Mouse (Mus musculus) lung, adult 2 months (tissue): ENCODE data around the gene Atp5j2. TPM values are rescaled to one million over a fixed set of nuclear protein-coding genes. Genes with fewer than 3 reads are reported as not detected.

Experiments used
- DNase-seq: peaks from one replicate; pipeline ENCODE4 v3.0.0; 2022
- H3K4me1 ChIP-seq: fragments of 200-500 bp; 2 replicates; pipeline ENCODE4 v1.6.1; 2011; ENCODE audit warnings: low read length; ENCODE audit not compliant: control insufficient read depth, insufficient read depth
- H3K4me3 ChIP-seq: fragments of 200-500 bp; replicated peaks from 2 replicates; pipeline ENCODE3; 2011; ENCODE audit warnings: low read depth, mild to moderate bottlenecking, control low read depth, low read length; ENCODE audit errors: extremely low read depth
- CTCF ChIP-seq: fragments of 200-500 bp; IDR thresholded peaks from 2 replicates; pipeline ENCODE4 v1.5.1; 2011; ENCODE audit warnings: mild to moderate bottlenecking, low read length, control low read depth; ENCODE audit not compliant: insufficient read depth
- POLR2A ChIP-seq: fragments of 200-500 bp; IDR thresholded peaks from 2 replicates; pipeline ENCODE4 v1.6.1; 2011; ENCODE audit warnings: low read depth, mild to moderate bottlenecking, control low read depth, low read length, borderline replicate concordance; ENCODE audit errors: extremely low read depth
- WGBS: fragments of 180-500 bp; shearing (Covaris S2); methylation state at CpG from one replicate; pipeline ENCODE4 v1.1.7; 2018; 5-methylcytosine and 5-hydroxymethylcytosine counted together
- polyA plus RNA-seq: library from polyadenylated mRNA; depleted of rRNA; stranded (reverse); fragments of >200 nt; gene quantifications from 2 replicates; pipeline ENCODE4 v1.2.3, GENCODE M21; 2012

Atp5j2 gene
- polyA plus RNA-seq, 1 experiment, result 107 TPM

- H3K4me3 ChIP-seq, result peak within 1 kb of the TSS; percentile 95
- TF ChIP-seq POLR2A (peak; percentile 53; the same call in 1 of the 2 replicates), CTCF (no peak)
- DNase-seq, result peak; percentile 95
- under 1% methylated on average over 22 of the region's 22 CpGs for WGBS
- peaks cover 10% of the 10 kb centered on the region for H3K4me1 ChIP-seq
Observed at GRCm38 (mm10) chr5:145203936-145204691, 12.3 kb upstream of the Atp5j2 start, which contains the start of gene Zkscan5. Zkscan5 (plus strand) TSS chr5:145204562.

GRCm38 (mm10) chr5:145202446-145202845 lies 10.6 kb upstream of the Atp5j2 start:
- DNase-seq, result no peak
- Histone ChIP-seq H3K4me3 (no peak overlapping the region), H3K4me1 (peaks cover 10% of the 10 kb centered on the region)
- TF ChIP-seq POLR2A (no peak), CTCF (no peak)
- 48% methylated on average over 3 of the region's 3 CpGs for WGBS

- Histone ChIP-seq H3K4me1 (peaks cover 10% of the 10 kb centered on the region), H3K4me3 (peak within 1 kb of the TSS; percentile 86)
- no peak for TF ChIP-seq CTCF
- peak; percentile 75; the same call in 1 of the 2 replicates for TF ChIP-seq POLR2A
- WGBS, result 1% methylated on average over 37 of the region's 37 CpGs
- DNase-seq, result peak; percentile 70
Observed at GRCm38 (mm10) chr5:145201321-145201991, 9.6 kb upstream of the Atp5j2 start, which contains the start of gene Zkscan14. Zkscan14 (minus strand) TSS chr5:145201868.

DNA sequence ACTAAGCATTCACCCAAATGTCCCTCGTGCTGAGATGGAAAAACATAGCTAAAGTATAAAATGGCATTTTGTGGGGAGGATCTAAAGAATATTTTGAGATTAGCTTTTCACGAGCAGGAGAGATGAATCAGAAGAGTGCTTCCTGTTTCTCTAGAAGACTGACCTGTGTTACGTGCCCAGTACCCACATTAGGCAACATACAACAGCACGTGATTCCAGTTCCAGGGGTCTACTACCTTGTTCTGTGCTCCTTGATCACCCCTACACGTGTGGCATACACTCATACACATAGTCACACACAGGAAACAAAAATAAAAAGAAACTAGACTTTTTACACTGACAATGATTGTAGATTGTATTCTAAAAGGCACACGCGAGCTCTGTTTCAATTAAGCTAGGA lies 8.5 kb upstream of the Atp5j2 start:
- Histone ChIP-seq H3K4me3 (no peak overlapping the region), H3K4me1 (peaks cover 7% of the 10 kb centered on the region)
- DNase-seq, result no peak
- no peak for TF ChIP-seq POLR2A
- TF ChIP-seq CTCF, result no peak
- 69% methylated on average over 7 of the region's 7 CpGs for WGBS

DNA sequence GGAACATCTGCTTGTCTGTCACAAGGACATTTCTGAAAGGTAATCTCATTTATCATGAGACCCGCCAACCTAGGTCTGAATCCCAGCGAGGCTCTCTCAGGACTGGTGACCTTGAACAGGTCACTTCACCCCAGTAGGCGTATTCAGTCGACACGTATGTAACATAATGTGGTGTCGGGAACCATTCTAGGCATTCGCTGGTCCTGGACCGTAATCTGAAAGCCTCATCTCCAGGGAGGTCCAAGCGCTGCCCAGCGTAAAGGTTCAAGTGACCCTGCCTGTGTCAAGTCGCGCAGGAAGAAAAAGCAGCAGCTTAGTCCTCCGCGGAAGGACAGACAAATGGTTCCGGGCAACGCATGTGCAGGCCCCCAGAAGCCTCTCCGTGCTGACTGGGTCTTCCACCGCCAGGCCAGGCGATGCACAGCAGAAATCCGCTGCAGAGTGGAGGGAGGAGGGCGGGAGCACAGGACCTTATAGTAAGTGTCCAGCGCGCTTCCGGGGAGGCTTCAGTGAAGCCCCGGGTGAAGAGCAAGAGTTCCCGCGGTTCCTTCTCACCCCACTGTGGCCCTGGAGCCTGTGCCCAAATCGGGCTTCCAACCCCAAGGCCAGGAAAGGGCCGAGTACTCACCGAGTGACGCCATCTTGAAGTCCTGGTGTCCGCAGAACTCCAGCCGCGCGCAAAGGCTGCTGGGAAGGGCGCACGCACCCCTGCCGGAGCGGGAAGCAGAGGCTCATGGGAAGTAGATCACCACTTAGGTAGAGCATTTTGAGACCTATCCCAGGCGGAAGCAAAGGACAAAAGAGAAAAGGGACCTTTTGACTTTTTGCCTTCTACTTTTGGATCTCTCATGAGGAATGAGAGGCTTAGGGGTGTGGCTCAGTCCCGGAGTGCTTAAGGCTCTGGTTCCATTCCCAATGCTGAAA lies 725 bp downstream of the Atp5j2 start:
- Histone ChIP-seq H3K4me3 (peak overlapping the region; percentile 88), H3K4me1 (peaks cover 12% of the 10 kb centered on the region)
- WGBS, result under 1% methylated on average over 41 of the region's 41 CpGs
- TF ChIP-seq POLR2A (peak; percentile 82; the same call in 1 of the 2 replicates), CTCF (no peak)
- peak; percentile 85 for DNase-seq

DNA sequence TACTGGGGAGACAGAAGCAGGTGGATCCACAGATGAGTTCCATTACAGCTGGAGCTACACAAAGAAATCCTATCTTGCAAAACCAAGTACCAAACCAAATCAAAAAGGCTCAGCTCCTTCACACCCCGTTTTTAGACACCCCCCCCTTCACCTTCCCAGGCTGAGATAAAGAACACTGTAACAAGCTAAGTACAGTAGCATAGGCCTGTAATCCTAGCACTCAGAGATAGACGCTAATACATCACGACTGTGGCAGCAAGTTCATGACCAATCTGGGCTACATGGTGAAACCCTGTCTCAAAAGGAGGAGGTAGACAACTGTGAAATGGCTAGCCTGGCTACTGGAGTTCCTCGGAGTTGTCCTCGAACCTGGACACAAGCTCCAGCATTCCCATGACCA lies 1.5 kb downstream of the Atp5j2 start:
- DNase-seq, result no peak
- H3K4me3 ChIP-seq, result peak overlapping the region; percentile 88
- peaks cover 12% of the 10 kb centered on the region for H3K4me1 ChIP-seq
- 31% methylated on average over 5 of the region's 5 CpGs for WGBS
- TF ChIP-seq CTCF, result no peak
- no peak for TF ChIP-seq POLR2A

GRCm38 (mm10) chr5:145189416-145189815 lies 2.4 kb downstream of the Atp5j2 start:
- Histone ChIP-seq H3K4me1 (peaks cover 12% of the 10 kb centered on the region), H3K4me3 (no peak overlapping the region)
- WGBS, result 88% methylated on average over 6 of the region's 6 CpGs
- TF ChIP-seq CTCF (no peak), POLR2A (no peak)
- no peak for DNase-seq

- no peak overlapping the region for H3K4me3 ChIP-seq
- no peak for DNase-seq
- H3K4me1 ChIP-seq, result peaks cover 3% of the 10 kb centered on the region
- 87% methylated on average over 2 of the region's 2 CpGs for WGBS
- TF ChIP-seq CTCF (no peak), POLR2A (no peak)
Observed at GRCm38 (mm10) chr5:145185244-145185643, 6.6 kb downstream of the Atp5j2 start.
